Mouse (Mus musculus) kidney, embryonic 15.5 days (tissue): ENCODE measurements around the gene Washc2. TPM values are rescaled to one million over a fixed set of nuclear protein-coding genes. Genes with fewer than 3 reads are reported as not detected.
"Not testable (repeated sequence)": the region's sequence is repeated elsewhere in the genome, so short reads cannot be mapped to it uniquely, and the experiment has no call there.

Experiments used
- ATAC-seq: fragments of 200-750 bp; cut with Nextera tagmentation; replicated peaks from 2 replicates; pipeline ENCODE4 v1.8.0; 2017; ENCODE audit warnings: moderate TSS enrichment; ENCODE audit not compliant: low FRiP score
- H3K27ac ChIP-seq: fragments of 300-500 bp; sonication (generic); 2 replicates; pipeline ENCODE4 v1.5.1; 2015; ENCODE audit warnings: mild to moderate bottlenecking, inconsistent platforms
- H3K27me3 ChIP-seq: fragments of 300-500 bp; sonication (generic); 2 replicates; pipeline ENCODE4 v1.6.1; 2015; ENCODE audit warnings: inconsistent platforms
- H3K36me3 ChIP-seq: fragments of 300-500 bp; sonication (generic); 2 replicates; pipeline ENCODE4 v1.6.1; 2015; ENCODE audit warnings: inconsistent platforms
- H3K4me1 ChIP-seq: fragments of 300-500 bp; sonication (generic); 2 replicates; pipeline ENCODE4 v1.6.1; 2015; ENCODE audit warnings: inconsistent platforms
- H3K4me2 ChIP-seq: fragments of 300-500 bp; sonication (generic); 2 replicates; pipeline ENCODE4 v1.6.1; 2015; ENCODE audit warnings: moderate library complexity, mild to moderate bottlenecking, inconsistent platforms
- H3K4me3 ChIP-seq: fragments of 300-500 bp; sonication (generic); replicated peaks from 2 replicates; pipeline ENCODE4 v1.5.1; 2015; ENCODE audit warnings: mild to moderate bottlenecking, inconsistent platforms
- H3K9ac ChIP-seq: fragments of 300-500 bp; sonication (generic); 2 replicates; pipeline ENCODE4 v1.6.1; 2015; ENCODE audit warnings: mild to moderate bottlenecking, inconsistent platforms
- H3K9me3 ChIP-seq: fragments of 300-500 bp; sonication (generic); replicated peaks from 2 replicates; pipeline ENCODE4 v1.6.1; 2016; ENCODE audit warnings: inconsistent platforms
- WGBS: fragments of 180-500 bp; shearing (Covaris S2); methylation state at CpG from one replicate; pipeline ENCODE4 v1.1.7; 2015; ENCODE audit warnings: mixed read lengths; 5-methylcytosine and 5-hydroxymethylcytosine counted together
- polyA plus RNA-seq: library from polyadenylated mRNA; unstranded; fragments of >200 nt; fragmentation: Nextera tagmentation; extraction: Ambion mirVana; gene quantifications from 2 replicates; pipeline ENCODE4 v1.2.1, GENCODE M21; 2015

The Washc2 gene
- polyA plus RNA-seq, 1 experiment from 2014 or later: 58.1 TPM

- no peak overlapping the region for H3K4me3 ChIP-seq
- 39% methylated on average over 3 of the region's 3 CpGs for WGBS
- H3K27ac ChIP-seq: no peak overlapping the region
- H3K9ac ChIP-seq: no peak overlapping the region
- H3K9me3 ChIP-seq: no peaks in the 10 kb centered on the region
- H3K4me2 ChIP-seq: no peak overlapping the region
- ATAC-seq: no peak
- no peaks in the 10 kb centered on the region for H3K36me3 ChIP-seq
- H3K4me1 ChIP-seq: peaks cover 7% of the 10 kb centered on the region
- H3K27me3 ChIP-seq: peaks cover 6% of the 10 kb centered on the region; the same call in 1 of the 2 replicates
These were observed 9.7 kb upstream of the Washc2 start for GRCm38 (mm10) chr6:116198173-116198572.

GRCm38 (mm10) chr6:116199682-116200081, 8.2 kb upstream of the Washc2 start:
- H3K4me2 ChIP-seq: no peak overlapping the region
- 75% methylated on average over 2 of the region's 2 CpGs for WGBS
- no peaks in the 10 kb centered on the region for H3K9me3 ChIP-seq
- H3K27me3 ChIP-seq: peaks cover 6% of the 10 kb centered on the region; the same call in 1 of the 2 replicates
- H3K9ac ChIP-seq: no peak overlapping the region
- no peaks in the 10 kb centered on the region for H3K4me1 ChIP-seq
- no peak overlapping the region for H3K27ac ChIP-seq
- H3K36me3 ChIP-seq: no peaks in the 10 kb centered on the region
- no peak overlapping the region for H3K4me3 ChIP-seq
- no peak for ATAC-seq

GRCm38 (mm10) chr6:116227767-116228166, 19.9 kb downstream of the Washc2 start:
- WGBS: 86% methylated on average over 11 of the region's 11 CpGs
- Histone ChIP-seq H3K4me1 (no peaks in the 10 kb centered on the region), H3K27me3 (no peaks in the 10 kb centered on the region), H3K9ac (no peak overlapping the region), H3K9me3 (no peaks in the 10 kb centered on the region), H3K4me2 (no peak overlapping the region), H3K27ac (no peak overlapping the region), H3K4me3 (no peak overlapping the region), H3K36me3 (peaks cover 87% of the 10 kb centered on the region)
- ATAC-seq: no peak

GRCm38 (mm10) chr6:116228785-116229525, 21.1 kb downstream of the Washc2 start:
- ATAC-seq: no peak
- WGBS: 63% methylated on average over 12 of the region's 12 CpGs
- H3K36me3 ChIP-seq: peaks cover 87% of the 10 kb centered on the region

GRCm38 (mm10) chr6:116234821-116235220, 27.0 kb downstream of the Washc2 start:
- H3K4me1 ChIP-seq, H3K27me3 ChIP-seq, H3K9me3 ChIP-seq, H3K4me2 ChIP-seq, H3K9ac ChIP-seq, H3K27ac ChIP-seq, H3K4me3 ChIP-seq, ATAC-seq: not testable (repeated sequence)
- H3K36me3 ChIP-seq: peaks cover 86% of the 10 kb centered on the region
- 96% methylated on average over 2 of the region's 2 CpGs for WGBS

More at GRCm38 (mm10) chr6:116228785-116229525, 21.1 kb downstream of the Washc2 start:
- no peaks in the 10 kb centered on the region for H3K27me3 ChIP-seq
- no peaks in the 10 kb centered on the region for H3K9me3 ChIP-seq
- H3K4me2 ChIP-seq: no peak overlapping the region
- no peak overlapping the region for H3K9ac ChIP-seq
- no peak overlapping the region for H3K4me3 ChIP-seq
- no peak overlapping the region for H3K27ac ChIP-seq
- no peaks in the 10 kb centered on the region for H3K4me1 ChIP-seq

GRCm38 (mm10) chr6:116235336-116235735, 27.5 kb downstream of the Washc2 start:
- H3K4me3 ChIP-seq: no peak overlapping the region
- WGBS: 95% methylated on average over 5 of the region's 5 CpGs
- H3K36me3 ChIP-seq: peaks cover 88% of the 10 kb centered on the region

GRCm38 (mm10) chr6:116238083-116238482, 30.2 kb downstream of the Washc2 start:
- H3K27me3 ChIP-seq: no peaks in the 10 kb centered on the region
- no peak overlapping the region for H3K4me2 ChIP-seq
- WGBS: 92% methylated on average over 5 of the region's 5 CpGs
- H3K36me3 ChIP-seq: peaks cover 84% of the 10 kb centered on the region
- H3K9me3 ChIP-seq: no peaks in the 10 kb centered on the region
- H3K9ac ChIP-seq: no peak overlapping the region
- no peak overlapping the region for H3K4me3 ChIP-seq
- H3K27ac ChIP-seq: no peak overlapping the region
- no peaks in the 10 kb centered on the region for H3K4me1 ChIP-seq
- ATAC-seq: no peak

More at GRCm38 (mm10) chr6:116235336-116235735, 27.5 kb downstream of the Washc2 start:
- Histone ChIP-seq H3K4me2 (no peak overlapping the region), H3K27me3 (no peaks in the 10 kb centered on the region), H3K9me3 (no peaks in the 10 kb centered on the region), H3K27ac (no peak overlapping the region), H3K4me1 (no peaks in the 10 kb centered on the region), H3K9ac (no peak overlapping the region)
- no peak for ATAC-seq

GRCm38 (mm10) chr6:116240371-116240770, 32.5 kb downstream of the Washc2 start:
- no peak overlapping the region for H3K27ac ChIP-seq
- H3K4me1 ChIP-seq: no peaks in the 10 kb centered on the region
- ATAC-seq: no peak
- H3K36me3 ChIP-seq: peaks cover 82% of the 10 kb centered on the region
- H3K9me3 ChIP-seq: no peaks in the 10 kb centered on the region
- WGBS: 81% methylated on average over 2 of the region's 2 CpGs
- no peaks in the 10 kb centered on the region for H3K27me3 ChIP-seq
- no peak overlapping the region for H3K4me2 ChIP-seq
- no peak overlapping the region for H3K9ac ChIP-seq
- no peak overlapping the region for H3K4me3 ChIP-seq

- Histone ChIP-seq H3K9me3 (no peaks in the 10 kb centered on the region), H3K27ac (no peak overlapping the region), H3K27me3 (no peaks in the 10 kb centered on the region), H3K36me3 (peaks cover 69% of the 10 kb centered on the region), H3K4me2 (no peak overlapping the region), H3K4me3 (no peak overlapping the region), H3K9ac (no peak overlapping the region), H3K4me1 (no peaks in the 10 kb centered on the region)
- WGBS: 93% methylated on average over 4 of the region's 4 CpGs
- no peak for ATAC-seq
These were observed 51.8 kb downstream of the Washc2 start for GRCm38 (mm10) chr6:116259649-116260048.

- 91% methylated on average over 5 of the region's 5 CpGs for WGBS
- H3K4me2 ChIP-seq: no peak overlapping the region
- H3K9ac ChIP-seq: no peak overlapping the region
- H3K36me3 ChIP-seq: peaks cover 60% of the 10 kb centered on the region
- no peaks in the 10 kb centered on the region for H3K9me3 ChIP-seq
- no peaks in the 10 kb centered on the region for H3K27me3 ChIP-seq
- H3K27ac ChIP-seq: no peak overlapping the region
- ATAC-seq: no peak
- no peaks in the 10 kb centered on the region for H3K4me1 ChIP-seq
- no peak overlapping the region for H3K4me3 ChIP-seq
These were observed 52.6 kb downstream of the Washc2 start for GRCm38 (mm10) chr6:116260481-116260880.

GRCm38 (mm10) chr6:116262824-116263223, 55.0 kb downstream of the Washc2 start:
- H3K27me3 ChIP-seq: no peaks in the 10 kb centered on the region
- H3K27ac ChIP-seq: no peak overlapping the region
- no peak overlapping the region for H3K9ac ChIP-seq
- H3K4me3 ChIP-seq: no peak overlapping the region
- H3K9me3 ChIP-seq: no peaks in the 10 kb centered on the region
- no peak for ATAC-seq
- H3K36me3 ChIP-seq: peaks cover 42% of the 10 kb centered on the region
- peaks cover 10% of the 10 kb centered on the region for H3K4me1 ChIP-seq
- H3K4me2 ChIP-seq: no peak overlapping the region
- WGBS: 94% methylated on average over 1 of the region's 1 CpGs

- peak; percentile 98 for ATAC-seq
- Histone ChIP-seq H3K36me3 (peaks cover 31% of the 10 kb centered on the region), H3K4me2 (peak within 1 kb of the TSS; percentile 80), H3K4me3 (peak within 1 kb of the TSS; percentile 67), H3K27ac (peak within 1 kb of the TSS; percentile 79), H3K4me1 (peaks cover 10% of the 10 kb centered on the region), H3K27me3 (no peaks in the 10 kb centered on the region), H3K9ac (peak within 1 kb of the TSS; percentile 66), H3K9me3 (no peaks in the 10 kb centered on the region)
- under 1% methylated on average over 66 of the region's 67 CpGs for WGBS
These were observed 56.3 kb downstream of the Washc2 start, which contains the start of gene Zfand4 for GRCm38 (mm10) chr6:116264018-116264651. Gene Zfand4 (plus strand): TSS chr6:116264222.
